Mouse (Mus musculus) duodenum, adult 2 months (tissue): ENCODE measurements around the gene Specc1. TPM values are rescaled to one million over a fixed set of nuclear protein-coding genes. Genes with fewer than 3 reads are reported as not detected.

Experiments
- polyA plus RNA-seq: library from polyadenylated mRNA; depleted of rRNA; stranded (reverse); fragments of >200 nt; gene quantifications from 2 replicates; pipeline ENCODE4 v1.2.3, GENCODE M21; 2012; ENCODE audit warnings: low replicate concordance; rRNA removed

Specc1 gene
- polyA plus RNA-seq = 7.4 and 7.8 TPM in 2 replicates

DNA sequence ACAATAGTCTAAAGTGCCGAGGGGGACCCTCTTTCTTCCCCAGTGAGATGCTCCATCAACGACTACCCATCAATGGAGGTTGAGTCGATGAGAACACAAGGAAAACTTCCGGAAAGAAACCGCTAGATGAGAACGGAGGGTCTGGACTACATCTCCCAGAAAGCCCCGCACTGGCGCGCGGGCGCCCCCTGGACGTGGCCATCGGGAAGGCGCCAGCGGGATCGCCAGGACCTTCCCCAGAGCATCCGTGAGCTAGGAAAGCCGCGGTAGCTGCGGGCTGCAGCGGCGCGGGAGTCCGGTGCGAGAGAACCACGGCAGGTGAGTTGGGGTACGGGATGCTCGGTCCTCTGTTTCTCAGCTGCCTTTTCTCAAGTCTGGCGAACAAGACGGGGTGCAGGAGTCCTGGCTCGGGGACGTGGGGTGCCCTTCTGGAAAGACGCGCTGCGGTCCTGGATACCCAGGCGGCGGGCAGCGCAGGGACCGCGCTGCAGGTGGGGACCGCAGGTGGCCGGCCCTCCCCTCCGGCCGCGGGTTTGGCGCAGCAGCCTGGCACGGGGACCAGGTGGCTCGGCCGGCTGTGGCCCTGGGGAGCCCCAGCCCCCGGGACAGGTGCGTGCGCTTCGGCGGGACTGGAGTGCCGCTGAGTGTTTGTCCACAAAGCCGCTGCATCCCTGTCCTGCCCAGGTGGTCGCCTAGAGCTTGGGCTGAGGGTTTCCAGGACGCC lies at the start of gene Specc1:
TSS of gene Specc1 (plus strand) at position 192 of the 724 bp plus-strand sequence.

DNA sequence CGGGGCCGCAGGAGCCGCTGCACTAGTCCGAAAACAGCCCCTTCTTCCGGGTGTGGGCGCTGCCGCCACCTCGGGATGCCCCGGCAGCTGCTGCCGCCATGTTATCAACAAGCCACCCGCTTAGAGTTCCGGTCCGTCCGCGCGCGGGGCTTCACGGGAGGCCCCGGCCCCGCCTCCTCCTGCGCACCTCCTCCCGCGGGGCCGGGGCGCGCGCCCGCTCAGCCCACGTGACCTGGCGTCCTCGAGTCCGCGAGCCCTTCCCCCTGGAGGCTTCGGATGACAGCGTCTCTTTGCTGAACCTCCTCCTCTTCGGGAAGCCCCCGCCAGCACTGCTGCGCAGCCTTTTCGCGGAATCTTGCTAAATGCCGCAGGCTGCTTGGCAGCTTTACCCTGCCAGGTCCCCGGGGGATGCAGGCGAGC lies 26.5 kb upstream of the Specc1 start, which contains the start of gene Akap10:
TSS of gene Akap10 (minus strand) at position 155 of the 420 bp plus-strand sequence.

DNA sequence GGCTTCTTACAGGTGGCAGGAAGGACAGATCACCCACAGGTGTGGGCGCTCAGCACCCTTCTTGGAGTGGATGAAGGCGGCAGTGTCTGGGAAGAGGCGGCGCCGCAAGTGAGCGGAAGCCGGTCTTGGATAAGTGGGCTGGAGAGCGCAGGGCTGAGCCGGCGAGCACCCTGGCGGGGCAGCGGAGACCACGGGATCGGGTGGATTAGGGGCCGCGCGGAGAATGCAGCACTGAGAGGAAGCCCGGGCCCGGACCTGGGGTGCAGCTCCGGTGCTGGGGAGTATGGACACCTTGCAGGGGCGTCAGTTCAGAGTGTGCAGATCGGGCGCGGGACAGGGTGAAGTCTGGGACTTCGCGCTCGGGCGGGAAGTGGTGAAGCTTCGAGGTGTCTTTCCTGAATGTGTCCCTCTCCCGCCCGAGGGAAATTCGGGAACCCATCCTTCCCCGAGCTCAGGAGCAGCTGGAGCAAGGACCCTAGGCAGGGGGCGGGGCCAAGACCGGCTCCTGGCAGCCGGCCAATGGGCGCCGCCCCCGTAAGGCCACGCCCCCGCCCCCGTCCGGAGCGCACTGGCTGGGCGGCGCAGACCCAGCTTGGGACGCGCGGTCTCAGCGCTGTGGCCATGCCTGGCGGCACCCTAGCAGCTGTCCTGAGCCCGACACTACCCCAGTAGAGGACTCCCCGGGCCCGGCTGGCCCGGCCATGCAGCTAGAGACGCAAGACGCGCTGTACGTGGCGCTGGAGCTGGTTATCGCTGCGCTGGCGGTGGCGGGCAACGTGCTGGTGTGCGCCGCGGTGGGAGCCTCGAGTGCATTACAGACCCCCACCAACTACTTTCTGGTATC lies 292.1 kb downstream of the Specc1 start, which contains the start of gene Adora2b:
TSS of gene Adora2b (plus strand) at position 584 of the 844 bp plus-strand sequence.

Other genes starting within 250 kb of the Specc1 start
- gene Slc5a10, start 235.9 kb upstream of the Specc1 start, polyA plus RNA-seq = 0.09 TPM in 1 of 2 replicates, not detected in the other
- gene Prpsap2, start 194.7 kb upstream of the Specc1 start, polyA plus RNA-seq = 4.3 and 5.8 TPM in 2 replicates
- gene Ulk2, start 101.7 kb upstream of the Specc1 start, polyA plus RNA-seq = 12.8 and 14.3 TPM in 2 replicates
- 4.8 and 6.5 TPM in 2 replicates for gene Akap10, start 26.5 kb upstream of the Specc1 start, polyA plus RNA-seq